Mouse (Mus musculus): Measurements from ENCODE around the gene Olfr1505. TPM values are rescaled to one million over a fixed set of nuclear protein-coding genes. Genes with fewer than 3 reads are reported as not detected.

Gene Olfr1505
- not detected for polyA plus RNA-seq (2017; shearing (Covaris generic))

DNA sequence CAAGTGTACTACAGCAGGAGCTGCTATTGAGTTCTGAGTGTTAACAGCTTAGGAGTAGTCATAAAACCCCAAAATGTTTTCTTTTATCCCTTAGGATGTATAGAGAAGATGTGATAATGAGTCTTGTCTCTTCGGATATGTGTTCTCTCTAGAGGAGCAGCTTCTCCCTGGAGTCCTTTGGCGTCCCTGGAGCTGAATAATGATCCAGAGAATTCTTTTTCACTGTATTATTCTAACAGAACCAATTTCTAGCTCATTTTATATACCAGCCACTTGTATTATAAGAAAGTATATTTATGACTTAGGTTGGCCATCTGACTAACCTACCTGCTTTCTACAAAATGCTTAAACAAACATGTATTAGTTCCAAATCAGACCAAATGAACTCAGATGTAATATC is at the start of gene Olfr1505:
Olfr1505 (plus strand) TSS at position 301 of the 400 bp plus-strand sequence.
- ATAC-seq, result no peak

DNA sequence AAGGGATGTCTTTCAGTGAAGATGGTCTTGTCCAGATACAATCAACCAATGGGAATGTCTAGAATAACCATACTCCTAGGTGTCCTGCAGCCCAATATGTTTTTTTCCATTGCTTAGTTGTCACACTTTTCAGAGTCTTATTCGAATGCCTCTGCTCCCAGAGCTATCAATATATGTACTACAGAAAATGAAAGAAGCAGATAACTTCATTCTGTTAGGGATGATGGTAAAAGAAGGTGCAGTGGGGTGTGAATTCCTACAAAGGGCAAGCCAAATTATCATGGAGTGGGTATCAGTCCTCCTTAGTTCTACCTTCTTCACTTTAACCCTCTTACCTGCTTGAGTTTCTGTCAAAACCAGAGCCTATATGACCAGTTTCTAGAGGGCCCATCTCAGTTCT is 15.5 kb upstream of the Olfr1505 start, which contains the start of gene Olfr1504:
Olfr1504 (minus strand) TSS at position 101 of the 400 bp plus-strand sequence.
- no peak for ATAC-seq

Other genes with a start within 250 kb of the Olfr1505 start
- gene Olfr1491, start 216.3 kb upstream of the Olfr1505 start, polyA plus RNA-seq (2017; shearing (Covaris generic)), result not detected
- gene Olfr1493-ps1, start 190.3 kb upstream of the Olfr1505 start, polyA plus RNA-seq (2017; shearing (Covaris generic)), result not detected
- not detected for gene Olfr1494, start 173.8 kb upstream of the Olfr1505 start, polyA plus RNA-seq (2017; shearing (Covaris generic))
- gene Olfr1495, start 148.9 kb upstream of the Olfr1505 start, polyA plus RNA-seq (2017; shearing (Covaris generic)), result under 1 TPM in 1 of 3 experiments, not detected in 2; 0.57 TPM
- not detected for gene Olfr1496, start 135.7 kb upstream of the Olfr1505 start, polyA plus RNA-seq (2017; shearing (Covaris generic))
- gene Olfr1497, start 115.3 kb upstream of the Olfr1505 start, polyA plus RNA-seq (2017; shearing (Covaris generic)), result not detected
- not detected for gene Olfr1499, start 94.1 kb upstream of the Olfr1505 start, polyA plus RNA-seq (2017; shearing (Covaris generic))
- under 1 TPM in 2 of 3 experiments, not detected in 1; 0.35 to 0.55 TPM for gene Olfr1500, start 83.0 kb upstream of the Olfr1505 start, polyA plus RNA-seq (2017; shearing (Covaris generic))
- gene Olfr1501, start 62.8 kb upstream of the Olfr1505 start, polyA plus RNA-seq (2017; shearing (Covaris generic)), result not detected
- not detected for gene Olfr1502, start 51.7 kb upstream of the Olfr1505 start, polyA plus RNA-seq (2017; shearing (Covaris generic))
- gene Olfr1504, start 15.6 kb upstream of the Olfr1505 start, polyA plus RNA-seq (2017; shearing (Covaris generic)), result not detected